Mouse (Mus musculus) urinary bladder, postnatal 0 days (tissue): Measurements from ENCODE around the gene Olfr104-ps. TPM values are rescaled to one million over a fixed set of nuclear protein-coding genes. Genes with fewer than 3 reads are reported as not detected.

ENCODE experiments used
- polyA plus RNA-seq: library from polyadenylated mRNA; unstranded; fragments of >200 nt; fragmentation: Nextera tagmentation; extraction: Ambion mirVana; gene quantifications from 2 replicates; pipeline ENCODE4 v1.2.1, GENCODE M21; 2015

Gene Olfr104-ps
- polyA plus RNA-seq, result not detected in 2 replicates

GRCm38 (mm10) chr17:37359282-37359681 is at the start of gene Olfr104-ps:
Gene Olfr104-ps (plus strand): TSS chr17:37359582.

GRCm38 (mm10) chr17:37316954-37317353 is 42.4 kb upstream of the Olfr104-ps start, which contains the start of gene Olfr102:
Gene Olfr102 (minus strand): TSS chr17:37317054.

GRCm38 (mm10) chr17:37339598-37339997 is 19.8 kb upstream of the Olfr104-ps start, which contains the start of gene Olfr103:
Gene Olfr103 (minus strand): TSS chr17:37339698.

DNA sequence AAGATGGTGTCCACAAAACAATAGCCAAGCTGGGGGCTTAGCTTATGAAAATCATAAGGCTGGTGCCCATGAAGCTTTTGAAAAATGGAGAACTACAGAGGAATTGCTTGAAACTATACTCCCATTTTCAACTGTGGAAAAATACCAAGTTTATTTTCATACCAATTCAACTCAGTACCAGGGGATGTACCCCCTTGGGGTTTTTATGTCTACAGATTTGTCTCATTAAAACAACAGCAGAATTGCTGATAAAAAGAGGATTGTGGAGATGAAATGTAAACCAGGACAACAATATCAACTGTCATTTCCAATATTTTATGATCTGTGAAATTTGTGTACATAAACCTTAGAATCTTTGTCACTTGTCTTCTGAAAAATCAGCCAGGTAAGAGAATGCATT is 19.4 kb downstream of the Olfr104-ps start, which contains the start of gene Olfr105-ps:
Olfr105-ps (plus strand) TSS at position 301 of the 400 bp plus-strand sequence.

DNA sequence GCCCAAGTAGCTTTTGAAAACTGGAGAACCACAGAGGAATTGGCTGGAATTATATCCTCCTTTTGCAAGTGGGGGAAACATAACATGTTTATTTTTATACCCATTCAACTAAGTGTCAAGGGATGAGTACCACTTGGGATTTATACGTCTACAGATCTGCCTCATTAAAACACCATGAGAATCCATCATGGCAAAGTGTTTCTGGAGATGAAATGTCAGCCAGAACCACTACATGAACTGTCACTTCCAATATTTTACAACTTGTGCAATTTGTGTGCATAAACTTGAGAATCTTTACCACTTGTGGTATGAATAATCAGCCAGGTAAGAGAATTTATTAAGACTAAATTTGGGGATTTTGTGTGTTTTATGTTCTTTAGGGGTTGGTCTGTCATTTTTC is 30.7 kb downstream of the Olfr104-ps start, which contains the start of gene Olfr106-ps:
Olfr106-ps (plus strand) TSS at position 301 of the 400 bp plus-strand sequence.

DNA sequence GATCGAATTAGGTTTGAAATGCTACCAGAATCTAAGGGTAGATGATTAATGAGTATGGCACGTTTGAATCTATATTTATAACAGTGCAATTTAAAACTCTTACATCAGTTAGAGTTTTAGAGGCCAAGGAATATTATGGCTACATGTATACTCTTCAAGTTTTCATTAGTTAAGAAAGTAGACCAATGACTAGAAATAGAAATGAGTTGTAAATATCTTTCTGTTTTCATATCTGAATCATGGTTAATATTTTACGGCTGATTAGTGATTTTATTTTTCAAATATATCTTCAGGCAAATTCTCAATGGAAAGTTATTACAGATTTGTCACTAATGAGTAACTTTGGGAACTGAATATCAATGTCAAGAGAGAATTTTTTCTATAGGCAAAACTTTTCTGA is 39.5 kb downstream of the Olfr104-ps start, which contains the start of gene Olfr107:
Olfr107 (plus strand) TSS at position 301 of the 400 bp plus-strand sequence.

Other genes with a start within 250 kb of the Olfr104-ps start
- not detected in 2 replicates for gene Olfr92, start 239.5 kb upstream of the Olfr104-ps start, polyA plus RNA-seq
- not detected in 2 replicates for gene Olfr93, start 198.1 kb upstream of the Olfr104-ps start, polyA plus RNA-seq
- gene Ubd, start 165.7 kb upstream of the Olfr104-ps start, polyA plus RNA-seq, result 0.13 TPM in 1 of 2 replicates, not detected in the other
- gene Olfr94, start 158.6 kb upstream of the Olfr104-ps start, polyA plus RNA-seq, result 0.18 and 0.19 TPM in 2 replicates
- not detected in 2 replicates for gene Olfr95, start 146.5 kb upstream of the Olfr104-ps start, polyA plus RNA-seq
- not detected in 2 replicates for gene Olfr96, start 139.4 kb upstream of the Olfr104-ps start, polyA plus RNA-seq
- gene Olfr97, start 122.3 kb upstream of the Olfr104-ps start, polyA plus RNA-seq, result not detected in 2 replicates
- not detected in 2 replicates for gene Olfr98, start 95.8 kb upstream of the Olfr104-ps start, polyA plus RNA-seq
- 3.8 and 4.2 TPM in 2 replicates for gene H2-M3, start 89.4 kb upstream of the Olfr104-ps start, polyA plus RNA-seq
- not detected in 2 replicates for gene Olfr99, start 76.1 kb upstream of the Olfr104-ps start, polyA plus RNA-seq
- gene Olfr101, start 55.3 kb upstream of the Olfr104-ps start, polyA plus RNA-seq, result not detected in 2 replicates
- gene Olfr102, start 42.5 kb upstream of the Olfr104-ps start, polyA plus RNA-seq, result not detected in 2 replicates
- gene Olfr103, start 19.9 kb upstream of the Olfr104-ps start, polyA plus RNA-seq, result not detected in 2 replicates
- gene Olfr105-ps, start 19.5 kb downstream of the Olfr104-ps start, polyA plus RNA-seq, result not detected in 2 replicates
- not detected in 2 replicates for gene Olfr106-ps, start 30.8 kb downstream of the Olfr104-ps start, polyA plus RNA-seq
- not detected in 2 replicates for gene Olfr107, start 39.6 kb downstream of the Olfr104-ps start, polyA plus RNA-seq
- not detected in 2 replicates for gene Olfr108, start 85.9 kb downstream of the Olfr104-ps start, polyA plus RNA-seq
- not detected in 2 replicates for gene Olfr109, start 99.3 kb downstream of the Olfr104-ps start, polyA plus RNA-seq
- not detected in 2 replicates for gene H2-M2, start 124.0 kb downstream of the Olfr104-ps start, polyA plus RNA-seq
- not detected in 2 replicates for gene Olfr110, start 132.9 kb downstream of the Olfr104-ps start, polyA plus RNA-seq
- not detected in 2 replicates for gene Olfr111, start 148.4 kb downstream of the Olfr104-ps start, polyA plus RNA-seq
- not detected in 2 replicates for gene Olfr112, start 209.9 kb downstream of the Olfr104-ps start, polyA plus RNA-seq
- gene Olfr113, start 218.1 kb downstream of the Olfr104-ps start, polyA plus RNA-seq, result not detected in 2 replicates
- not detected in 2 replicates for gene Olfr114, start 233.2 kb downstream of the Olfr104-ps start, polyA plus RNA-seq